Mouse (Mus musculus): ENCODE measurements at regions not wholly inside any gene's neighbourhood (a gene's known extent, or its start where the extent isn't known, plus 50 kb on each side); places are given as distances from the start of the nearest gene placed in this dataset.
"Not testable (repeated sequence)": the region's sequence is repeated elsewhere in the genome, so short reads cannot be mapped to it uniquely, and the experiment has no call there.

DNA sequence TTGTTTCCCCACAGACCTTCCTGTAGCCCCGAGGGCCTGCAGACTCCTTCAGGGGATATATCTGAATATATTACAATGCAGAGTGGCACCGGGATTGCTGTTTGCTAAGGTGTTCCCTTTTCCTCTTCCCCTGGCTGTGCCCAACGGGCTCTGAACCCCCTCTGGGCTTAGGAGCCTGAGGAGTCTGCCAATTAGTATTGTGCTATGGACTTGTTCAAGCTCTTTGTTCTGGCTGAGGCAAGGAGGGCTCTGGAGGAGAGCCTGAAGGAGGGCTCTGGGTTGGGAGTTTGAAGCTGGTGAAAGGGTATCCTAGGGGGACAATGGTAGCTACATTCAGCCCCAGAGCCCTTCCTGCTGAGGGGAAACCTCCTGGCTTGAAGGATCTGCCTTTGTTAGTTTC is 84.9 kb upstream of the Shb start:
- Histone ChIP-seq H3K4me1 (ENCODE audit: control insufficient read depth, insufficient read depth, low read length) (no peaks in the 10 kb centered on the region), H3K9ac (ENCODE audit: low read depth, low read length, severe bottlenecking) (no peak overlapping the region), H3K36me3 (ENCODE audit: control insufficient read depth, insufficient read depth, low read length) (no peaks in the 10 kb centered on the region), H3K4me2 (replicated peaks; ENCODE audit: low read depth, low read length, severe bottlenecking) (no peak overlapping the region), H3K27me3 (ENCODE audit: control insufficient read depth, insufficient read depth, low read length) (no peaks in the 10 kb centered on the region), H3K9me3 (ENCODE audit: control insufficient read depth, low read length) (no peaks in the 10 kb centered on the region), H3K4me3 (replicated peaks; ENCODE audit: low read length) (no peak overlapping the region), H3K27ac (replicated peaks; ENCODE audit: low read depth, low read length) (no peak overlapping the region)
- no peak for TF ChIP-seq POLR2A (IDR thresholded peaks at IDR 0.05; ENCODE audit: borderline replicate concordance, extremely low read depth, insufficient read depth, insufficient read length)
- no peak for DNase-seq (ENCODE audit: low spot score)
- ATAC-seq (ENCODE audit: low FRiP score, low read depth) = no peak
- 51% methylated on average over 3 of the region's 3 CpGs for WGBS

- H3K9me3 ChIP-seq (ENCODE audit: control insufficient read depth, low read length); H3K27ac ChIP-seq (replicated peaks; ENCODE audit: low read depth, low read length); H3K9ac ChIP-seq (ENCODE audit: low read depth, low read length, severe bottlenecking); DNase-seq (ENCODE audit: low spot score); H3K4me3 ChIP-seq (replicated peaks; ENCODE audit: low read length); H3K4me1 ChIP-seq (ENCODE audit: control insufficient read depth, insufficient read depth, low read length); H3K36me3 ChIP-seq (ENCODE audit: control insufficient read depth, insufficient read depth, low read length); ATAC-seq (ENCODE audit: low FRiP score, low read depth); H3K27me3 ChIP-seq (ENCODE audit: control insufficient read depth, insufficient read depth, low read length); H3K4me2 ChIP-seq (replicated peaks; ENCODE audit: low read depth, low read length, severe bottlenecking): not testable (repeated sequence)
- 70% methylated on average over 3 of the region's 3 CpGs for WGBS
Measured at GRCm38 (mm10) chr4:45613498-45613897, 81.2 kb upstream of the Shb start.

GRCm38 (mm10) chr4:45612132-45612531 is 79.9 kb upstream of the Shb start:
- TF ChIP-seq POLR2A (IDR thresholded peaks at IDR 0.05; ENCODE audit: borderline replicate concordance, extremely low read depth, insufficient read depth, insufficient read length) = no peak
- Histone ChIP-seq H3K36me3 (ENCODE audit: control insufficient read depth, insufficient read depth, low read length) (no peaks in the 10 kb centered on the region), H3K27ac (replicated peaks; ENCODE audit: low read depth, low read length) (no peak overlapping the region), H3K27me3 (ENCODE audit: control insufficient read depth, insufficient read depth, low read length) (no peaks in the 10 kb centered on the region), H3K9me3 (ENCODE audit: control insufficient read depth, low read length) (no peaks in the 10 kb centered on the region), H3K4me3 (replicated peaks; ENCODE audit: low read length) (no peak overlapping the region), H3K4me2 (replicated peaks; ENCODE audit: low read depth, low read length, severe bottlenecking) (no peak overlapping the region), H3K9ac (ENCODE audit: low read depth, low read length, severe bottlenecking) (no peak overlapping the region), H3K4me1 (ENCODE audit: control insufficient read depth, insufficient read depth, low read length) (no peaks in the 10 kb centered on the region)
- 23% methylated on average over 5 of the region's 5 CpGs for WGBS
- ATAC-seq (ENCODE audit: low FRiP score, low read depth) = no peak
- DNase-seq (ENCODE audit: low spot score) = no peak

DNA sequence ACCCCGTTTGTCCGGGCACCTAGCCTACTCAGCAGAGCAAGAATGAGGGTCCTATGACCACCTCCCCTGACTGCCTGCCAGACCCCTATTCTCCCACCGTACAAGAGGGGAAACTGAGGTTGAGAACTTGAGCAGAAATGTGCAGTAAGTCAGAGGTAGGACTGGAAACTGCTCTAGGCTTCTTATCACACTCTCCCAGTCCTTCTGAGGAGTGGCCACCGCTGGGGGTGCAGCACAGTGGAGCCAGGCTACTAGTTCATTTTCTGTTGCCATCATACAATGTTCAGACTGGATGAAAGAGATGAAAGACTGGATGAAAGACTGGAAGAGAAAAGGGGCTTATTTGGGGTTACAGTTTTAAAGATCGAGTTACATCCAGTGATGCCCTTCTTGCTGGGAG is 78.7 kb upstream of the Shb start:
- ATAC-seq (ENCODE audit: low FRiP score, low read depth) (no peak), DNase-seq (ENCODE audit: low spot score) (no peak)
- H3K36me3 ChIP-seq (ENCODE audit: control insufficient read depth, insufficient read depth, low read length) = no peaks in the 10 kb centered on the region
- H3K9me3 ChIP-seq (ENCODE audit: control insufficient read depth, low read length) = no peaks in the 10 kb centered on the region
- TF ChIP-seq POLR2A (IDR thresholded peaks at IDR 0.05; ENCODE audit: borderline replicate concordance, extremely low read depth, insufficient read depth, insufficient read length) = no peak
- no peak overlapping the region for H3K27ac ChIP-seq (replicated peaks; ENCODE audit: low read depth, low read length)
- 85% methylated on average over 5 of the region's 5 CpGs for WGBS
- H3K9ac ChIP-seq (ENCODE audit: low read depth, low read length, severe bottlenecking) = no peak overlapping the region
- no peaks in the 10 kb centered on the region for H3K27me3 ChIP-seq (ENCODE audit: control insufficient read depth, insufficient read depth, low read length)
- no peaks in the 10 kb centered on the region for H3K4me1 ChIP-seq (ENCODE audit: control insufficient read depth, insufficient read depth, low read length)
- no peak overlapping the region for H3K4me2 ChIP-seq (replicated peaks; ENCODE audit: low read depth, low read length, severe bottlenecking)
- no peak overlapping the region for H3K4me3 ChIP-seq (replicated peaks; ENCODE audit: low read length)

- WGBS = 53% methylated on average over 7 of the region's 7 CpGs
- H3K4me1 ChIP-seq (ENCODE audit: control insufficient read depth, insufficient read depth, low read length) = no peaks in the 10 kb centered on the region
- ATAC-seq (ENCODE audit: low FRiP score, low read depth) (no peak), DNase-seq (ENCODE audit: low spot score) (no peak)
- no peaks in the 10 kb centered on the region for H3K36me3 ChIP-seq (ENCODE audit: control insufficient read depth, insufficient read depth, low read length)
- TF ChIP-seq POLR2A (IDR thresholded peaks at IDR 0.05; ENCODE audit: borderline replicate concordance, extremely low read depth, insufficient read depth, insufficient read length) = no peak
- no peak overlapping the region for H3K9ac ChIP-seq (ENCODE audit: low read depth, low read length, severe bottlenecking)
- H3K27ac ChIP-seq (replicated peaks; ENCODE audit: low read depth, low read length) = no peak overlapping the region
- H3K9me3 ChIP-seq (ENCODE audit: control insufficient read depth, low read length) = no peaks in the 10 kb centered on the region
- no peaks in the 10 kb centered on the region for H3K27me3 ChIP-seq (ENCODE audit: control insufficient read depth, insufficient read depth, low read length)
- H3K4me2 ChIP-seq (replicated peaks; ENCODE audit: low read depth, low read length, severe bottlenecking) = no peak overlapping the region
- no peak overlapping the region for H3K4me3 ChIP-seq (replicated peaks; ENCODE audit: low read length)
Measured at GRCm38 (mm10) chr4:45606578-45606977, 74.3 kb upstream of the Shb start.

DNA sequence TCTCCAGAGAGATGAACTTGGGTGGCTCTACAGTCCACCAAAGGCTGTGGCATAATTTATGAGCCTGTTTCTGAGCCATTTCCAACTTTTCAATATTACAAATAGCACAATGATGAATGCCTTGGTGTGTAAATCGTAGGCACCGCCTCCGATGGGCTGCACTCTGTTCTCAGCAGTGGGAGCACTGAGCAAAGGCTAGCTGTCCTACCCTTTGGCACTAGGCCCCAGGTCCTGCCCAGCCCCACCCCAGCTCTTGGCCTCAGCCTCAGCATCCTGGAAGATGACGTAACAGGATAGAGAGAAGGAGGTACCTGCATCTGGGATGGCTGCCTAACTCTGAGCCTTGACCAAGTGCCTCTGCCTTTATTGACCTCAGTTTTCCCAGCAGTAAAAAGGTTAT is 73.4 kb upstream of the Shb start:
- ATAC-seq (ENCODE audit: low FRiP score, low read depth) (no peak), DNase-seq (ENCODE audit: low spot score) (no peak)
- H3K27me3 ChIP-seq (ENCODE audit: control insufficient read depth, insufficient read depth, low read length) = no peaks in the 10 kb centered on the region
- H3K27ac ChIP-seq (replicated peaks; ENCODE audit: low read depth, low read length) = no peak overlapping the region
- H3K9me3 ChIP-seq (ENCODE audit: control insufficient read depth, low read length) = no peaks in the 10 kb centered on the region
- no peak overlapping the region for H3K4me2 ChIP-seq (replicated peaks; ENCODE audit: low read depth, low read length, severe bottlenecking)
- TF ChIP-seq POLR2A (IDR thresholded peaks at IDR 0.05; ENCODE audit: borderline replicate concordance, extremely low read depth, insufficient read depth, insufficient read length) = no peak
- H3K9ac ChIP-seq (ENCODE audit: low read depth, low read length, severe bottlenecking) = no peak overlapping the region
- H3K36me3 ChIP-seq (ENCODE audit: control insufficient read depth, insufficient read depth, low read length) = no peaks in the 10 kb centered on the region
- WGBS = 76% methylated on average over 4 of the region's 4 CpGs
- H3K4me1 ChIP-seq (ENCODE audit: control insufficient read depth, insufficient read depth, low read length) = no peaks in the 10 kb centered on the region
- no peak overlapping the region for H3K4me3 ChIP-seq (replicated peaks; ENCODE audit: low read length)
